Mouse (Mus musculus) liver, embryonic 12.5 days (tissue): ENCODE measurements at regions not wholly inside any gene's neighbourhood (a gene's known extent, or its start where the extent isn't known, plus 50 kb on each side); places are given as distances from the start of the nearest gene placed in this dataset.

ENCODE experiments used
- ATAC-seq: fragments of 200-750 bp; cut with Nextera tagmentation; 2 replicates; pipeline ENCODE4 v1.8.0; 2017; ENCODE audit warnings: moderate number of reproducible peaks, mild to moderate bottlenecking, moderate library complexity
- H3K27ac ChIP-seq: fragments of 300-500 bp; sonication (generic); 2 replicates; pipeline ENCODE4 v1.5.1; 2016; ENCODE audit warnings: mild to moderate bottlenecking
- H3K27me3 ChIP-seq: fragments of 300-500 bp; sonication (generic); replicated peaks from 2 replicates; pipeline ENCODE4 v1.6.1; 2016; ENCODE audit warnings: mild to moderate bottlenecking, moderate library complexity
- H3K36me3 ChIP-seq: fragments of 300-500 bp; sonication (generic); 2 replicates; pipeline ENCODE4 v1.6.1; 2016; ENCODE audit warnings: mild to moderate bottlenecking, moderate library complexity
- H3K4me1 ChIP-seq: fragments of 300-500 bp; sonication (generic); 2 replicates; pipeline ENCODE4 v1.6.1; 2016
- H3K4me2 ChIP-seq: fragments of 300-500 bp; sonication (generic); 2 replicates; pipeline ENCODE4 v1.6.1; 2016; ENCODE audit warnings: mild to moderate bottlenecking, moderate library complexity
- H3K4me3 ChIP-seq: fragments of 300-500 bp; sonication (generic); 2 replicates; pipeline ENCODE4 v1.5.1; 2016; ENCODE audit warnings: mild to moderate bottlenecking, moderate library complexity
- H3K9ac ChIP-seq: fragments of 300-500 bp; sonication (generic); 2 replicates; pipeline ENCODE4 v1.6.1; 2016; ENCODE audit warnings: mild to moderate bottlenecking, moderate library complexity
- H3K9me3 ChIP-seq: fragments of 300-500 bp; sonication (generic); replicated peaks from 2 replicates; pipeline ENCODE4 v1.6.1; 2016; ENCODE audit warnings: mild to moderate bottlenecking, moderate library complexity
- WGBS: fragments of 180-500 bp; shearing (Covaris S2); methylation state at CpG from one replicate; pipeline ENCODE4 v1.1.7; 2016; ENCODE audit not compliant: insufficient replicate concordance; 5-methylcytosine and 5-hydroxymethylcytosine counted together

- Histone ChIP-seq H3K9ac (no peak overlapping the region), H3K9me3 (no peaks in the 10 kb centered on the region), H3K27me3 (no peaks in the 10 kb centered on the region), H3K27ac (no peak overlapping the region), H3K36me3 (no peaks in the 10 kb centered on the region), H3K4me1 (0 out of 2 replicates have a peak, but pooled peaks cover 6% of the 10 kb centered on the region), H3K4me3 (no peak overlapping the region), H3K4me2 (no peak overlapping the region)
- 64% methylated on average over 9 of the region's 9 CpGs for WGBS
- no peak for ATAC-seq
Observed at GRCm38 (mm10) chr6:39283761-39284415, 77.3 kb upstream of the Kdm7a start.

DNA sequence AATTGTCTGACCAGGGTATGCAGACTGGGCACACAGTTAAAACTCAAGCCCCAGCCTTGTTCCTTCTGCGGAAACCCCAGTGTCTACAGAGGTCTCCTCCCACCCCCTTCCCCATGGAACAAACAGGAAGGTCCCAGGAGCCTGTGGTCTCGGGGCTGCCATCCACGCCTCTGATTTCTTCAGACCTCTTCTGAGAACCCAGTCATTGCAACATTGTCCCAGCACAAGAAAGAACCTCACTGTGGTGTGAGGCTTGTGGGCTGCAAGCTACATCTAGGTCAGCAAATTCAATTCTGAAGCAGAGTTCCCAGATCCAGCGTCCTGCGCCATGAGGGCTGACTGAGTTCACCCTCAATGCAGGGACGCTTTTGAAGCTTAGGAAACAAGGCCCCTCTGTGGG lies 71.7 kb upstream of the Kdm7a start:
- Histone ChIP-seq H3K36me3 (no peaks in the 10 kb centered on the region), H3K4me1 (no peaks in the 10 kb centered on the region), H3K9me3 (no peaks in the 10 kb centered on the region), H3K27me3 (no peaks in the 10 kb centered on the region), H3K4me2 (no peak overlapping the region), H3K27ac (no peak overlapping the region), H3K4me3 (no peak overlapping the region), H3K9ac (no peak overlapping the region)
- no peak for ATAC-seq
- 53% methylated on average over 6 of the region's 6 CpGs for WGBS

DNA sequence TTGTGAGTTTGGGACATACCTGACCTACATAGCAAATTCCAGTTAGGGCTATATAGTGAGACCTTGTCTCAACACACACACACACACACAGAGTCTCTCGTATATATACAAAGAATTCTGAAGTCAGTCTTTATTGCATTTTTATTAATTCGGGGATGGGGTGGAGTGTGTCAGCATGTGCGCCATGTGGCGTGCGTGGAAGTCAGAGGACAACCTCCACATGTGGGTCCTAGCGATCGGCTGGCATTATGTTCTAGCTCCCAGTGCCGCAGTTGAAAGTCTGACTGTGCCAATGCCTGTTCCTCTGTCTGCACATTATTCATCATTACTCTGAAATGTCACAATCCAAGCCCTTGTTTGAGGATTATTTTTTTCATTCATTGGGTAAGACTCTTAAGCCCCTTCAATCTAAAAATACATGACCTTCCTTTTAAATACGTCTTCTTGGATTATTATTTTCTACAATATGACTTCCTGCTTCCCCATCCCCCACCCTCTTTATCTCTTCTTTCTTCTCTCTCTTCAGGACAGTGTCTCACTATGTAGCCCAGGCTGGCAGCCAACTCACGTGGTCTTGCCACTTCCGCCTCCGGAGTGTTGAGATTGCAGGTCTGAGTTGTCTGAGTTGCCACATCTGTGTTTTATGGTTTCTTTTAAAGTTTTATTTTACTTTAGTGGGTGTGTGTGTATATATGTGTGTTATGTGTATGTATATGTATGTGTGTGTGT lies 68.3 kb upstream of the Kdm7a start:
- Histone ChIP-seq H3K4me2 (no peak overlapping the region), H3K4me1 (no peaks in the 10 kb centered on the region), H3K9me3 (no peaks in the 10 kb centered on the region), H3K36me3 (no peaks in the 10 kb centered on the region), H3K27ac (no peak overlapping the region), H3K9ac (no peak overlapping the region), H3K4me3 (no peak overlapping the region), H3K27me3 (no peaks in the 10 kb centered on the region)
- no peak for ATAC-seq
- 74% methylated on average over 12 of the region's 12 CpGs for WGBS

- H3K27me3 ChIP-seq: no peaks in the 10 kb centered on the region
- H3K4me3 ChIP-seq: no peak overlapping the region
- ATAC-seq: no peak
- no peak overlapping the region for H3K27ac ChIP-seq
- H3K9ac ChIP-seq: no peak overlapping the region
- no peaks in the 10 kb centered on the region for H3K4me1 ChIP-seq
- H3K36me3 ChIP-seq: no peaks in the 10 kb centered on the region
- WGBS: 74% methylated on average over 1 of the region's 1 CpGs
- no peak overlapping the region for H3K4me2 ChIP-seq
- no peaks in the 10 kb centered on the region for H3K9me3 ChIP-seq
Observed at GRCm38 (mm10) chr6:39273427-39273826, 66.8 kb upstream of the Kdm7a start.

- H3K27ac ChIP-seq: no peak overlapping the region
- no peak overlapping the region for H3K4me3 ChIP-seq
- WGBS: 82% methylated on average over 1 of the region's 1 CpGs
- H3K9me3 ChIP-seq: no peaks in the 10 kb centered on the region
- no peaks in the 10 kb centered on the region for H3K27me3 ChIP-seq
- H3K36me3 ChIP-seq: no peaks in the 10 kb centered on the region
- H3K4me1 ChIP-seq: no peaks in the 10 kb centered on the region
- no peak overlapping the region for H3K4me2 ChIP-seq
- no peak for ATAC-seq
- H3K9ac ChIP-seq: no peak overlapping the region
Observed at GRCm38 (mm10) chr6:39270457-39270856, 63.9 kb upstream of the Kdm7a start.

- WGBS: 43% methylated on average over 5 of the region's 5 CpGs
- ATAC-seq: no peak
- peaks cover 4% of the 10 kb centered on the region; the same call in 1 of the 2 replicates for H3K4me1 ChIP-seq
- no peaks in the 10 kb centered on the region for H3K9me3 ChIP-seq
- H3K9ac ChIP-seq: no peak overlapping the region
- H3K4me2 ChIP-seq: no peak overlapping the region
- no peaks in the 10 kb centered on the region for H3K27me3 ChIP-seq
- H3K36me3 ChIP-seq: no peaks in the 10 kb centered on the region
- no peak overlapping the region for H3K4me3 ChIP-seq
- no peak overlapping the region for H3K27ac ChIP-seq
Observed at GRCm38 (mm10) chr6:39269706-39270105, 63.1 kb upstream of the Kdm7a start.

DNA sequence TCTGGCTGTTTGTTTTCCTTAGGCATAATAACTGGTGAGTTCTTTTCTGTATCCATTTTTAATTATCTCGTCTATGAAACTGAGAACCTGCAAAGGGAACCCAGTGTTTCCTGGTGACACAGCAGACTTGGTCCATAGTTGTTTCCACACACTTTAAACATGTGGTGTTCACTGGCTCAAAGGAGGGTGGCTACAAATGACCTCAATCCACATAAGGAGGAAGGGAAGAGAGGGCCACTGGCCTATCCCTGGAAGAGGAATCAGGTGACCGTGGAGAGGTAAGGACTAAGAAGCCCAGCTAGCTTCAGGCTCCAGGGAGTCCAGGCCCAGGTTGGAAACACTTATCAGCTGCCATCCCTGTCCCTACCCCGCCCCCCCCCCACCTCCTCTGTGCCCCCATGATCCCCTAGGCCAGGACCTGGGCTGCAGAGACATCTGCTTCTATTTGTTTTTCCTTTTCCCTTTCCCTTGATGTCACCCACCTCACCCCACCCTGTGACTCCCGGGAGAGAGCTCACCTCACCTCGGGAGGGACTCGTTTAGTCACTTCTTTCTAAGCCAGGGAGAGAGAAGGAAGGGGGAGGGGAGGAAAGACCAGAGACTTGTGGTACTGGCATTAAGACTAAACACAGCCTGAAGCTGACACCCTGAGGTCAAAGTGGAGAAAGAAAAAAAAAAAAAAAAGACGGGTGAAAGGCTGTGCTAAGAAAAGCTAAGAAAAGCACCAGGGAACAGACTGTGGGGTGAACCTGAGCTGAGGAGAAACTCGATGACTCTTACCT lies 62.2 kb upstream of the Kdm7a start:
- H3K4me3 ChIP-seq: no peak overlapping the region
- WGBS: 17% methylated on average over 8 of the region's 8 CpGs
- no peaks in the 10 kb centered on the region for H3K27me3 ChIP-seq
- H3K27ac ChIP-seq: no peak overlapping the region
- no peak overlapping the region for H3K9ac ChIP-seq
- H3K4me2 ChIP-seq: no peak overlapping the region
- H3K36me3 ChIP-seq: no peaks in the 10 kb centered on the region
- no peaks in the 10 kb centered on the region for H3K9me3 ChIP-seq
- no peak for ATAC-seq
- H3K4me1 ChIP-seq: peaks cover 5% of the 10 kb centered on the region; the same call in 1 of the 2 replicates

DNA sequence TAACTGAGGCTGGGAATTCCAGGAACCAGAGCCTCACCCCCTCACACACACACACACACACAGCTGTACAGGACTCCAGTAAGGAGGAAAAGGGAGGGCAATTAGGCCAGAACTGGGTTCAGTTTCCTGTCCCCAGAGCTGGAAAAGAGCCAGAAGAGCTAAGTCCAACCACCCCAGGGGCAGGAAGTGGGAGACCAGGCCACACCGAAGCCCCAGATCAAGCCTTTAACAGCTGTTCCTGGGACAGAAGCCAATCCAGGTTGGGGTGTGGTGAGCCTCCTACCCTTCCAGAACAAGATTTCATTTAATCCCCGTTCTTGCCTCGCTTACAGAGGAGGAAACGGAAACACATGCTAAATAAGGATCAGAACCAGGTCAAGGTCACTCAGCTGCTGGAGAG lies 58.1 kb upstream of the Kdm7a start:
- Histone ChIP-seq H3K27me3 (peaks cover 11% of the 10 kb centered on the region; the same call in 1 of the 2 replicates), H3K4me2 (no peak overlapping the region), H3K9me3 (no peaks in the 10 kb centered on the region), H3K4me1 (peaks cover 5% of the 10 kb centered on the region; the same call in 1 of the 2 replicates), H3K9ac (no peak overlapping the region), H3K4me3 (no peak overlapping the region), H3K27ac (peak overlapping the region; percentile 30; the same call in 1 of the 2 replicates), H3K36me3 (no peaks in the 10 kb centered on the region)
- 0 out of 2 replicates have a peak, but pooled peaks have one; percentile 47 for ATAC-seq
- 44% methylated on average over 4 of the region's 4 CpGs for WGBS

- Histone ChIP-seq H3K9me3 (no peaks in the 10 kb centered on the region), H3K4me3 (no peak overlapping the region), H3K9ac (no peak overlapping the region), H3K4me1 (peaks cover 5% of the 10 kb centered on the region; the same call in 1 of the 2 replicates), H3K36me3 (no peaks in the 10 kb centered on the region), H3K4me2 (no peak overlapping the region), H3K27me3 (peaks cover 16% of the 10 kb centered on the region; the same call in 1 of the 2 replicates), H3K27ac (no peak overlapping the region)
- 70% methylated on average over 8 of the region's 8 CpGs for WGBS
- ATAC-seq: no peak
Observed at GRCm38 (mm10) chr6:39263615-39264014, 57.0 kb upstream of the Kdm7a start.

DNA sequence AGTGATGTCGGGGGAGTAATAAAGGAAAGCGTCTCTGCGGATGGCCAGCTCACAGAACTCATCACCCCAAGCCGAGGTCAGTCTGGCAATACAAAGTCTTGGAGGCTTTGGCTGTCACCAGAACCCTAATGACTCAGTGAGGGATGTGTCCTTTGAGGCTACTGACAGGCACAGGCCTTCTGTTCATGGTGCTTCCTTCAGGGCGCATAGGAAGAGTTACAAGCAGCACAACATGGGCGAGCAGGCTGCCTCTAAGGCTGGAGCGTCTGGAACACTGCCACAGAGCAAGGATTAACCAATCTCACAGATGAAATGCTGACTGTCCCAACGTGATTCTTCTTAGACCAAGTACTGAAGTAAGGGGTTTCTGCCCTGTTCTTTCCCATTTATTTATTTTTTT lies 55.4 kb upstream of the Kdm7a start:
- H3K27ac ChIP-seq: no peak overlapping the region
- no peak overlapping the region for H3K4me3 ChIP-seq
- peaks cover 9% of the 10 kb centered on the region; the same call in 1 of the 2 replicates for H3K4me1 ChIP-seq
- no peak for ATAC-seq
- H3K9me3 ChIP-seq: no peaks in the 10 kb centered on the region
- WGBS: 63% methylated on average over 8 of the region's 8 CpGs
- no peak overlapping the region for H3K9ac ChIP-seq
- peaks cover 33% of the 10 kb centered on the region for H3K27me3 ChIP-seq
- H3K4me2 ChIP-seq: no peak overlapping the region
- H3K36me3 ChIP-seq: no peaks in the 10 kb centered on the region

DNA sequence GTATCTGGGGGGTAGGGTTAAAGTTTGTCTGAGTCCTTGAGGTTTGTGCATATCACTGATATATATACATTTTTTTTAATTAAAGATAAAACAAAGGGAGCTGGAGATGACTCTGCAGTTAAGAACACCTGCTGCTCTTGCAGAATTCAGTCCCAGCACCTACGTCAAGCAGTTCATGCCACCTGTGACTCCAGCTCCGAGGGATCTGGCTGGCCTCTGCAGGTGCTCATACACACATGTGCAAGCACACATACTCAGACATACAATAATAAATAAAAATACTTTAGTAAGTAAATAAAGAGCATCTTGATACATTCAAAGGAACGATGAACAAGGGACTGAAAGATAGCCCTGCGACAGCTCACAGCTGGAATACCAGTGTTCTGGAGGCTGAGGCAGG lies 53.9 kb upstream of the Kdm7a start:
- no peak overlapping the region for H3K4me2 ChIP-seq
- peaks cover 48% of the 10 kb centered on the region for H3K27me3 ChIP-seq
- H3K36me3 ChIP-seq: no peaks in the 10 kb centered on the region
- WGBS: 73% methylated on average over 4 of the region's 4 CpGs
- H3K9ac ChIP-seq: no peak overlapping the region
- no peak for ATAC-seq
- no peak overlapping the region for H3K27ac ChIP-seq
- H3K4me1 ChIP-seq: peaks cover 19% of the 10 kb centered on the region
- no peaks in the 10 kb centered on the region for H3K9me3 ChIP-seq
- no peak overlapping the region for H3K4me3 ChIP-seq

DNA sequence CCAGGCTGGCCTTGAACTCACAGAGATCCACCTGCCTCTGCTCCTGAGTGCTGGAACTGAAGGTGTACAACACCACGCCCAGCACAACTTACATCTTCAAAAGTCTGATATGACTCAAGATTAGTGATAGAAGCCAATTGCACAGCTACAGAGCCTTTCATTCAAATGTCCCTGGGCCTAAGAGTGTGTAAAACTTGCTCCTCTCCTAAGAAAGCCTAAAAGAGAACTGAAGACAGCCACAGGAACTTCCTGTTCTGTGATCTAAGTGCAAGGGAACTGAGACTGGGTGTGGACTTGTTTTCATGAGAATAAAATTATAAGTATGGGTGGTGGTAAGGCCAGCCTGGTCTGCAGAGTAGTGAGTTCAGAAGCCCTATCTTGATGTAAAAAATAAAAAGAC lies 52.5 kb upstream of the Kdm7a start:
- peaks cover 13% of the 10 kb centered on the region; the same call in 1 of the 2 replicates for H3K4me1 ChIP-seq
- 36% methylated on average over 1 of the region's 1 CpGs for WGBS
- no peak for ATAC-seq
- no peak overlapping the region for H3K4me2 ChIP-seq
- no peak overlapping the region for H3K9ac ChIP-seq
- H3K9me3 ChIP-seq: no peaks in the 10 kb centered on the region
- no peak overlapping the region for H3K27ac ChIP-seq
- H3K36me3 ChIP-seq: no peaks in the 10 kb centered on the region
- H3K27me3 ChIP-seq: peaks cover 60% of the 10 kb centered on the region
- no peak overlapping the region for H3K4me3 ChIP-seq
